Mouse (Mus musculus): ENCODE results near the gene Olfr469. TPM values are rescaled to one million over a fixed set of nuclear protein-coding genes. Genes with fewer than 3 reads are reported as not detected.

Olfr469 gene
- polyA plus RNA-seq, 1 experiment from 2014 or later, result not detected

DNA sequence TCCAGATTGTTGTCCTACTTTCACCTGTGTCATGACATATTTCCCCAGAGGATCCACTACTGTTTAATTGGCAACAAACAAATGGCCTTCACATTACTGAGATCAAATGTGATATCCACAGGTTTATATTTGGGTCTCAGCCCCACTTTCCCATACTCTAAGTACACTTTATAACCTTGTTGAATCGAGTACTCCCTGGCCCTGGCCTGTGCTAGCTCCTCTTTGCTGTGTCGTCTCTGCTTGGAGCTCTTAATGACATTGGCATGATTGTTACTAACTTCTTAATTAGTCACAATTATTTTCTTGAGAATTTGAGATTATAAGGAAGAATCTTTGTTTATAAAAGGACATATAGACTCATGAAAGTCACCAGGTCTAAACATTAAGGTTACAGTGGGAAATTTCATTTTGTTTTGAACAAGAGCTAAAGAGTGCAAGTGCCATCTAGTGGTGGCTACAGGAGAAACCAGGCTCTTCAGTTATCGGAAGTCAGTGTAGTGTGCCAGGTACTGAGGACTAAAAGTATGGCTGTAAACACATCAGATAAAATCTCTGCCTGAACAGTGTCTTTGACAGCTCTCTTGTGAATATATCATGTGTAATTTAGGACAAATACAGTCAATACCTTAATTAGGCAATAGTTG lies 37.2 kb downstream of the Olfr469 start:
- no peaks in the 10 kb centered on the region for H3K27me3 ChIP-seq (replicated peaks; ENCODE audit: control insufficient read depth, insufficient read depth, low read length)
- no peaks in the 10 kb centered on the region for H3K36me3 ChIP-seq (ENCODE audit: control insufficient read depth, insufficient read depth, low read length)
- ATAC-seq (replicated peaks; ENCODE audit: low FRiP score) (no peak), DNase-seq (ENCODE audit: low spot score) (no peak)
- no peaks in the 10 kb centered on the region for H3K4me1 ChIP-seq (replicated peaks; ENCODE audit: control insufficient read depth, insufficient read depth, low read length)
- WGBS, result 53% methylated on average over 3 of the region's 3 CpGs
- H3K4me2 ChIP-seq, result no peak overlapping the region
- no peak overlapping the region for H3K4me3 ChIP-seq (ENCODE audit: low read depth, low read length)
- H3K9ac ChIP-seq (ENCODE audit: low read depth, low read length), result no peak overlapping the region
- no peak overlapping the region for H3K27ac ChIP-seq (ENCODE audit: low read depth, low read length)
- no peaks in the 10 kb centered on the region for H3K9me3 ChIP-seq (ENCODE audit: control insufficient read depth, low read length)

DNA sequence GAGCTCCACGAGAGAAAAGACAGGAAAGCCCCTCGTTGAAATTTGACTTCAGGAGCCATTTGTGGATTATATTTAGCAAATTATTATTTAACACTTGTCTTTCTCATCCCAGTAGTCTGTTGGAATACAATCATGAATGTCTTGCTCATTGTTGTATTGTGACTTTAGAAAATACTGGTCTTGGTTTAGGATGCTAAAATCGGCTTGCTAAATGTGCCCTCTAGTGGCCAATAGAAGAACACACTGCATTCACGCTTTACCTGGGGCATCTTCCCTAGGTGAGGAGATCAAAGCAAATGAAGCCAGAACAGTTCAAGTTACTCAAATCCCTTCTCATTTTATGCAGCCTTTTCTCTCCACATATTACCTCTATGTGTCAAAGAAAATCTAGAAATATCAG lies 45.7 kb downstream of the Olfr469 start:
- no peak for ATAC-seq (replicated peaks; ENCODE audit: low FRiP score)
- WGBS, result 41% methylated on average over 4 of the region's 4 CpGs
- Histone ChIP-seq H3K9me3 (ENCODE audit: control insufficient read depth, low read length) (no peaks in the 10 kb centered on the region), H3K4me2 (no peak overlapping the region), H3K4me1 (replicated peaks; ENCODE audit: control insufficient read depth, insufficient read depth, low read length) (no peaks in the 10 kb centered on the region), H3K27me3 (replicated peaks; ENCODE audit: control insufficient read depth, insufficient read depth, low read length) (no peaks in the 10 kb centered on the region), H3K4me3 (ENCODE audit: low read depth, low read length) (no peak overlapping the region), H3K36me3 (ENCODE audit: control insufficient read depth, insufficient read depth, low read length) (no peaks in the 10 kb centered on the region), H3K9ac (ENCODE audit: low read depth, low read length) (no peak overlapping the region), H3K27ac (ENCODE audit: low read depth, low read length) (no peak overlapping the region)
- no peak for DNase-seq (ENCODE audit: low spot score)

DNA sequence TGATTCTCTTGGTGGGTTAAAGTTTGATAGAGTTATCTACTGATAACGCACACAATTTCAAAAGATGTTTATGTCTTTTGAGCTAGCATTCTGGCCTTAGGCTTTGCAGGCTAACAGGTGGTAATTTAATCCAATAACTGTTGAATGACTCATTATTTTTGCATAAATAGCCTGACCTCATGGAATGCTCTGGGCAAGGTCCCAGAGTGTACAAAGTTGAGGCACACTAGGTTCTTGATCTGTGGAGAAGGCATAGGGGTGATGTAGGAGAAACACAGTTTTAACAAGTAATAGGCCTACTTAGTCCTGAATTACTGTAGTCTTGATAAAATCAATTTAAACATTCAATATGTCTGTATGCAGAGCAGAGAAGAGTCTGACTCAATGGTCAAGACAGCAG lies 47.1 kb downstream of the Olfr469 start:
- no peak for DNase-seq (ENCODE audit: low spot score)
- no peak for ATAC-seq (replicated peaks; ENCODE audit: low FRiP score)
- 68% methylated on average over 1 of the region's 1 CpGs for WGBS
- H3K4me2 ChIP-seq, result no peak overlapping the region
- H3K9me3 ChIP-seq (ENCODE audit: control insufficient read depth, low read length), result no peaks in the 10 kb centered on the region
- no peak overlapping the region for H3K4me3 ChIP-seq (ENCODE audit: low read depth, low read length)
- no peaks in the 10 kb centered on the region for H3K36me3 ChIP-seq (ENCODE audit: control insufficient read depth, insufficient read depth, low read length)
- no peaks in the 10 kb centered on the region for H3K27me3 ChIP-seq (replicated peaks; ENCODE audit: control insufficient read depth, insufficient read depth, low read length)
- no peak overlapping the region for H3K9ac ChIP-seq (ENCODE audit: low read depth, low read length)
- no peaks in the 10 kb centered on the region for H3K4me1 ChIP-seq (replicated peaks; ENCODE audit: control insufficient read depth, insufficient read depth, low read length)
- H3K27ac ChIP-seq (ENCODE audit: low read depth, low read length), result no peak overlapping the region

DNA sequence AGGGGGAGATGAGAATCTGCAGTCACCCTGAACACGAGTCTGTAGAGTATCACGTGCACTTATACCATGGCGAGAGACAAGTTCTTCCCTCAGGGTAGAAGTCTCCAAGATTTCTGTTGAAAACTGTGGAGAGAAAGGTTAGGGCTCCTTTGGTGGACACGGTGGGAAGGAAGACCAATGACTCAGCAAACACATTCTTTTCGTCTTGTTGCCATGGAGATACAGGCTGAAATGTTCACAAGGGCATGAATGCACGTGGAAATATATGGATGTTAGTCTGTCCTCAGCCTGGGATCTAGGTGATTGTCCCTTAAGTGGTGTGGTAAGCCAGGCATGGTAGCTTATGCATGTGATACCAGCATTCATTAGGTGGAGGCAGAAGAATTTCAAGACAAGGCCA lies 54.5 kb downstream of the Olfr469 start:
- Histone ChIP-seq H3K4me3 (ENCODE audit: low read depth, low read length) (no peak overlapping the region), H3K4me2 (no peak overlapping the region), H3K9ac (ENCODE audit: low read depth, low read length) (no peak overlapping the region), H3K9me3 (ENCODE audit: control insufficient read depth, low read length) (no peaks in the 10 kb centered on the region), H3K27ac (ENCODE audit: low read depth, low read length) (no peak overlapping the region), H3K36me3 (ENCODE audit: control insufficient read depth, insufficient read depth, low read length) (no peaks in the 10 kb centered on the region), H3K27me3 (replicated peaks; ENCODE audit: control insufficient read depth, insufficient read depth, low read length) (no peaks in the 10 kb centered on the region), H3K4me1 (replicated peaks; ENCODE audit: control insufficient read depth, insufficient read depth, low read length) (no peaks in the 10 kb centered on the region)
- DNase-seq (ENCODE audit: low spot score) (no peak), ATAC-seq (replicated peaks; ENCODE audit: low FRiP score) (no peak)
- WGBS, result 69% methylated on average over 6 of the region's 6 CpGs

Other genes with a start within 250 kb of the Olfr469 start
- 8.8 and 9.1 TPM in 2 replicates for gene Ppfibp2, start 230.3 kb downstream of the Olfr469 start, polyA plus RNA-seq (2014; fragmentation: Nextera tagmentation; extraction: Ambion mirVana)
- 0.19 TPM in 1 of 2 replicates, not detected in the other for gene 5330417H12Rik, start 200.4 kb downstream of the Olfr469 start, polyA plus RNA-seq (2014; fragmentation: Nextera tagmentation; extraction: Ambion mirVana)
- gene Cyb5r2, start 67.5 kb downstream of the Olfr469 start, polyA plus RNA-seq (2014; fragmentation: Nextera tagmentation; extraction: Ambion mirVana), result 0.25 TPM in 1 of 2 replicates, not detected in the other
- not detected in 2 replicates for gene Ovch2, start 24.3 kb downstream of the Olfr469 start, polyA plus RNA-seq (2014; fragmentation: Nextera tagmentation; extraction: Ambion mirVana)
- gene Olfr467, start 13.3 kb downstream of the Olfr469 start, polyA plus RNA-seq (2014; fragmentation: Nextera tagmentation; extraction: Ambion mirVana), result not detected in 2 replicates
- not detected in 2 replicates for gene Olfr470, start 21.9 kb upstream of the Olfr469 start, polyA plus RNA-seq (2014; fragmentation: Nextera tagmentation; extraction: Ambion mirVana)
- gene Olfr472, start 72.4 kb upstream of the Olfr469 start, polyA plus RNA-seq (2014; fragmentation: Nextera tagmentation; extraction: Ambion mirVana), result not detected in 2 replicates
- not detected in 2 replicates for gene Olfr473, start 104.9 kb upstream of the Olfr469 start, polyA plus RNA-seq (2014; fragmentation: Nextera tagmentation; extraction: Ambion mirVana)
- not detected in 2 replicates for gene Olfr474, start 129.1 kb upstream of the Olfr469 start, polyA plus RNA-seq (2014; fragmentation: Nextera tagmentation; extraction: Ambion mirVana)
- not detected in 2 replicates for gene Olfr476, start 139.3 kb upstream of the Olfr469 start, polyA plus RNA-seq (2014; fragmentation: Nextera tagmentation; extraction: Ambion mirVana)
- not detected in 2 replicates for gene Olfr477, start 161.2 kb upstream of the Olfr469 start, polyA plus RNA-seq (2014; fragmentation: Nextera tagmentation; extraction: Ambion mirVana)
- gene Olfr478, start 208.4 kb upstream of the Olfr469 start, polyA plus RNA-seq (2014; fragmentation: Nextera tagmentation; extraction: Ambion mirVana), result not detected in 2 replicates
- not detected in 2 replicates for gene Olfr479, start 225.2 kb upstream of the Olfr469 start, polyA plus RNA-seq (2014; fragmentation: Nextera tagmentation; extraction: Ambion mirVana)
- gene Olfr480, start 241.8 kb upstream of the Olfr469 start, polyA plus RNA-seq (2014; fragmentation: Nextera tagmentation; extraction: Ambion mirVana), result not detected in 2 replicates

Data from liver, embryonic 11.5 days (tissue).